Mouse (Mus musculus): ENCODE measurements around the gene Nhp2. TPM values are rescaled to one million over a fixed set of nuclear protein-coding genes. Genes with fewer than 3 reads are reported as not detected.
A peak's percentile ranks its signal among the peaks of the same experiment; 100 is the strongest.

Nhp2 gene
- polyA plus RNA-seq, 1 experiment from 2014 or later = 211 TPM

DNA sequence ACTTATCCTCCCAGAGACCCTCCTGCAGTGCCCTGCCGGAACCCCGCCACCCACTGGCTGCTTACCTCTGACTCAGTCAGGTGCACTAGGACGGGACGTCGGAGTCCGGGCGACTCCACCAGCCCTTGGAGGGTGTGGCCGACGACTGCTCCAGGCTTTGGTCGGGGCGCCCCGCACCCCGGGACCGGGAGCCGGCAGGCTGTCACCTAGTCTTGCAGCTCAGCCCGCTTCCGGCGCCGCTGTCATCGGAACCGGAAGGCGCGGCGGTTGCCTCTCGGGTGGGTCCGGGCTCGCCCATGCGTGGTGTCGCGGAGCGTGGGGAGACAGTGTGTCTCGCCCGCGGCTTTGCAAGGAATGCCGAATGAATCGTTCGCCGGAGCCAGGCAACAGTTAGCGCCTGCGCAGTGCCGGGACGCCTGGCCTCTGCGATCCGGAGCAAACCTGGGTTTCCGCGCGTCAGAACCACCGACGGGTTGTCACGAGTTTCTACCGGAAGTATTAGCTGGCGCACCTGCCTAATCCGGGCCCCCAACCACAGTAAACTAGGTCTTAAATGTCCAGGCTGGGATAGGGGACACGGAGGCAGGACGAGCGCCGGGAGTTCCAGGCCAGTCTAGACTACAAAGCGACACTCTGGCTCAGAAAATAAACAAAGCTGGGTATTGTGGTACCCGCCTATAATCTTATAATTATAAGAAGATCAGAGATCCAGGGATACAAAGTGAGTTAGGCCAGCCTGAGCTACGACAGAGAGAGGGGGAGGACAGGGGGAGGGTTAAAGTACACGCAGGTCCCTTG is 16.2 kb downstream of the Nhp2 start, which contains the start of gene Rmnd5b:
Gene Rmnd5b, minus strand, starts transcription at position 372 of the 798 bp plus-strand sequence.
- Histone ChIP-seq H3K9me3 (ENCODE audit: control insufficient read depth, low read length) (no peaks in the 10 kb centered on the region), H3K4me2 (replicated peaks; ENCODE audit: low read depth, low read length) (peak within 1 kb of the TSS; percentile 57), H3K27ac (ENCODE audit: low read depth, low read length) (peak within 1 kb of the TSS; percentile 51), H3K36me3 (ENCODE audit: control insufficient read depth, insufficient read depth, low read length) (no peaks in the 10 kb centered on the region), H3K9ac (ENCODE audit: low read depth, low read length) (peak within 1 kb of the TSS; percentile 75), H3K27me3 (ENCODE audit: control insufficient read depth, insufficient read depth, low read length) (no peaks in the 10 kb centered on the region), H3K4me1 (ENCODE audit: control insufficient read depth, insufficient read depth, low read length) (peaks cover 20% of the 10 kb centered on the region; the same call in 1 of the 2 replicates), H3K4me3 (ENCODE audit: low read length) (peak within 1 kb of the TSS; percentile 71)
- WGBS = under 1% methylated on average over 61 of the region's 61 CpGs
- peak; percentile 70 for ATAC-seq (ENCODE audit: low FRiP score, low TSS enrichment)

- Histone ChIP-seq H3K9ac (ENCODE audit: low read depth, low read length) (peak overlapping the region; percentile 75), H3K27ac (ENCODE audit: low read depth, low read length) (peak overlapping the region; percentile 51; the same call in 1 of the 2 replicates), H3K9me3 (ENCODE audit: control insufficient read depth, low read length) (no peaks in the 10 kb centered on the region), H3K4me2 (replicated peaks; ENCODE audit: low read depth, low read length) (peak overlapping the region; percentile 57), H3K36me3 (ENCODE audit: control insufficient read depth, insufficient read depth, low read length) (no peaks in the 10 kb centered on the region), H3K4me3 (ENCODE audit: low read length) (peak overlapping the region; percentile 71), H3K4me1 (ENCODE audit: control insufficient read depth, insufficient read depth, low read length) (peaks cover 20% of the 10 kb centered on the region; the same call in 1 of the 2 replicates), H3K27me3 (ENCODE audit: control insufficient read depth, insufficient read depth, low read length) (no peaks in the 10 kb centered on the region)
- ATAC-seq (ENCODE audit: low FRiP score, low TSS enrichment) = peak; percentile 32; the same call in 1 of the 2 replicates
- WGBS = 5% methylated on average over 6 of the region's 6 CpGs
These were observed 16.8 kb downstream of the Nhp2 start for GRCm38 (mm10) chr11:51636323-51636684.

- Histone ChIP-seq H3K4me3 (ENCODE audit: low read length) (0 out of 2 replicates have a peak overlapping the region, but pooled peaks have one; percentile 0), H3K9ac (ENCODE audit: low read depth, low read length) (peak overlapping the region; percentile 20; the same call in 1 of the 2 replicates)
These were observed 18.5 kb downstream of the Nhp2 start for GRCm38 (mm10) chr11:51637971-51638414.

GRCm38 (mm10) chr11:51638497-51638896 is 19.0 kb downstream of the Nhp2 start:
- Histone ChIP-seq H3K27me3 (ENCODE audit: control insufficient read depth, insufficient read depth, low read length) (no peaks in the 10 kb centered on the region), H3K4me3 (ENCODE audit: low read length) (no peak overlapping the region), H3K27ac (ENCODE audit: low read depth, low read length) (peak overlapping the region; percentile 65; the same call in 1 of the 2 replicates), H3K4me2 (replicated peaks; ENCODE audit: low read depth, low read length) (no peak overlapping the region; the same call in 1 of the 2 replicates), H3K36me3 (ENCODE audit: control insufficient read depth, insufficient read depth, low read length) (peaks cover 9% of the 10 kb centered on the region; the same call in 1 of the 2 replicates), H3K4me1 (ENCODE audit: control insufficient read depth, insufficient read depth, low read length) (peaks cover 15% of the 10 kb centered on the region; the same call in 1 of the 2 replicates), H3K9me3 (ENCODE audit: control insufficient read depth, low read length) (no peaks in the 10 kb centered on the region), H3K9ac (ENCODE audit: low read depth, low read length) (peak overlapping the region; percentile 20; the same call in 1 of the 2 replicates)
- 71% methylated on average over 5 of the region's 5 CpGs for WGBS
- ATAC-seq (ENCODE audit: low FRiP score, low TSS enrichment) = no peak

More at GRCm38 (mm10) chr11:51637971-51638414, 18.5 kb downstream of the Nhp2 start:
- H3K36me3 ChIP-seq (ENCODE audit: control insufficient read depth, insufficient read depth, low read length) = peaks cover 6% of the 10 kb centered on the region; the same call in 1 of the 2 replicates
- H3K27ac ChIP-seq (ENCODE audit: low read depth, low read length) = peak overlapping the region; percentile 65; the same call in 1 of the 2 replicates
- ATAC-seq (ENCODE audit: low FRiP score, low TSS enrichment) = peak; percentile 34; the same call in 1 of the 2 replicates
- H3K4me1 ChIP-seq (ENCODE audit: control insufficient read depth, insufficient read depth, low read length) = peaks cover 15% of the 10 kb centered on the region; the same call in 1 of the 2 replicates
- no peaks in the 10 kb centered on the region for H3K27me3 ChIP-seq (ENCODE audit: control insufficient read depth, insufficient read depth, low read length)
- peak overlapping the region; percentile 28 for H3K4me2 ChIP-seq (replicated peaks; ENCODE audit: low read depth, low read length)
- WGBS = 5% methylated on average over 17 of the region's 17 CpGs
- no peaks in the 10 kb centered on the region for H3K9me3 ChIP-seq (ENCODE audit: control insufficient read depth, low read length)

- Histone ChIP-seq H3K4me1 (ENCODE audit: control insufficient read depth, insufficient read depth, low read length) (peaks cover 20% of the 10 kb centered on the region; the same call in 1 of the 2 replicates), H3K27ac (ENCODE audit: low read depth, low read length) (no peak overlapping the region), H3K9me3 (ENCODE audit: control insufficient read depth, low read length) (no peaks in the 10 kb centered on the region), H3K4me2 (replicated peaks; ENCODE audit: low read depth, low read length) (no peak overlapping the region), H3K9ac (ENCODE audit: low read depth, low read length) (no peak overlapping the region), H3K36me3 (ENCODE audit: control insufficient read depth, insufficient read depth, low read length) (peaks cover 25% of the 10 kb centered on the region; the same call in 1 of the 2 replicates), H3K27me3 (ENCODE audit: control insufficient read depth, insufficient read depth, low read length) (no peaks in the 10 kb centered on the region), H3K4me3 (ENCODE audit: low read length) (no peak overlapping the region)
- WGBS = 81% methylated on average over 7 of the region's 7 CpGs
- ATAC-seq (ENCODE audit: low FRiP score, low TSS enrichment) = no peak
These were observed 21.2 kb downstream of the Nhp2 start for GRCm38 (mm10) chr11:51640748-51641147.

- Histone ChIP-seq H3K4me1 (ENCODE audit: control insufficient read depth, insufficient read depth, low read length) (peaks cover 24% of the 10 kb centered on the region; the same call in 1 of the 2 replicates), H3K27me3 (ENCODE audit: control insufficient read depth, insufficient read depth, low read length) (no peaks in the 10 kb centered on the region), H3K27ac (ENCODE audit: low read depth, low read length) (no peak overlapping the region), H3K4me3 (ENCODE audit: low read length) (no peak overlapping the region), H3K9me3 (ENCODE audit: control insufficient read depth, low read length) (no peaks in the 10 kb centered on the region), H3K9ac (ENCODE audit: low read depth, low read length) (no peak overlapping the region), H3K36me3 (ENCODE audit: control insufficient read depth, insufficient read depth, low read length) (peaks cover 26% of the 10 kb centered on the region; the same call in 1 of the 2 replicates), H3K4me2 (replicated peaks; ENCODE audit: low read depth, low read length) (no peak overlapping the region)
- 80% methylated on average over 9 of the region's 9 CpGs for WGBS
- ATAC-seq (ENCODE audit: low FRiP score, low TSS enrichment) = no peak
These were observed 23.7 kb downstream of the Nhp2 start for GRCm38 (mm10) chr11:51643202-51643601.

- Histone ChIP-seq H3K27me3 (ENCODE audit: control insufficient read depth, insufficient read depth, low read length) (no peaks in the 10 kb centered on the region), H3K36me3 (ENCODE audit: control insufficient read depth, insufficient read depth, low read length) (peaks cover 26% of the 10 kb centered on the region; the same call in 1 of the 2 replicates), H3K4me2 (replicated peaks; ENCODE audit: low read depth, low read length) (no peak overlapping the region), H3K9ac (ENCODE audit: low read depth, low read length) (no peak overlapping the region), H3K9me3 (ENCODE audit: control insufficient read depth, low read length) (no peaks in the 10 kb centered on the region), H3K4me3 (ENCODE audit: low read length) (no peak overlapping the region), H3K4me1 (ENCODE audit: control insufficient read depth, insufficient read depth, low read length) (peaks cover 25% of the 10 kb centered on the region; the same call in 1 of the 2 replicates), H3K27ac (ENCODE audit: low read depth, low read length) (no peak overlapping the region)
- no peak for ATAC-seq (ENCODE audit: low FRiP score, low TSS enrichment)
- 63% methylated on average over 15 of the region's 15 CpGs for WGBS
These were observed 24.2 kb downstream of the Nhp2 start for GRCm38 (mm10) chr11:51643761-51644160.

DNA sequence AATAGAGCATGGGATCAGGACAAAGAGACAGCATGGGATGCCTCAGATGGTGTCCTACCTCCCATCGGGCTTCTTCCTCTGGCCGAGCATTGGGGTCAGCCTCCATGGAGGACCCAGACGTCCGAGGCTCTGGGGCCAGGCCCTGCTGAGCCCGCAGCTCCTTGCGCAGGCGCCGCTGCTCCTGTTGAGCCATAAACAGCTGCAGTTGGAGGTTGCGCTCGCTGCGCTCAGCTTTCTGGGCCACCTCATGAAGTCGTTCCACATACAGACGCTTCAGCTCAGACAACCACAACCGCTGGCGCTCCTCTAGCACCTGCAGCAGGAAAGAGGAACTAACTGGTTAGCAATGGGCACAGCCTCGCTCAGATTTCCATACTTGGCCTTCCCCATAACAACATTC is 24.7 kb downstream of the Nhp2 start:
- Histone ChIP-seq H3K9ac (ENCODE audit: low read depth, low read length) (no peak overlapping the region), H3K4me1 (ENCODE audit: control insufficient read depth, insufficient read depth, low read length) (peaks cover 29% of the 10 kb centered on the region; the same call in 1 of the 2 replicates), H3K4me3 (ENCODE audit: low read length) (no peak overlapping the region), H3K4me2 (replicated peaks; ENCODE audit: low read depth, low read length) (no peak overlapping the region), H3K27me3 (ENCODE audit: control insufficient read depth, insufficient read depth, low read length) (no peaks in the 10 kb centered on the region), H3K36me3 (ENCODE audit: control insufficient read depth, insufficient read depth, low read length) (peaks cover 26% of the 10 kb centered on the region; the same call in 1 of the 2 replicates), H3K27ac (ENCODE audit: low read depth, low read length) (no peak overlapping the region), H3K9me3 (ENCODE audit: control insufficient read depth, low read length) (no peaks in the 10 kb centered on the region)
- no peak for ATAC-seq (ENCODE audit: low FRiP score, low TSS enrichment)
- 79% methylated on average over 16 of the region's 16 CpGs for WGBS

All from kidney, embryonic 14.5 days (tissue).